Mouse (Mus musculus): ENCODE measurements around the gene Rhot1.
"Not testable (repeated sequence)": the region's sequence is repeated elsewhere in the genome, so short reads cannot be mapped to it uniquely, and the experiment has no call there.

The Rhot1 gene

DNA sequence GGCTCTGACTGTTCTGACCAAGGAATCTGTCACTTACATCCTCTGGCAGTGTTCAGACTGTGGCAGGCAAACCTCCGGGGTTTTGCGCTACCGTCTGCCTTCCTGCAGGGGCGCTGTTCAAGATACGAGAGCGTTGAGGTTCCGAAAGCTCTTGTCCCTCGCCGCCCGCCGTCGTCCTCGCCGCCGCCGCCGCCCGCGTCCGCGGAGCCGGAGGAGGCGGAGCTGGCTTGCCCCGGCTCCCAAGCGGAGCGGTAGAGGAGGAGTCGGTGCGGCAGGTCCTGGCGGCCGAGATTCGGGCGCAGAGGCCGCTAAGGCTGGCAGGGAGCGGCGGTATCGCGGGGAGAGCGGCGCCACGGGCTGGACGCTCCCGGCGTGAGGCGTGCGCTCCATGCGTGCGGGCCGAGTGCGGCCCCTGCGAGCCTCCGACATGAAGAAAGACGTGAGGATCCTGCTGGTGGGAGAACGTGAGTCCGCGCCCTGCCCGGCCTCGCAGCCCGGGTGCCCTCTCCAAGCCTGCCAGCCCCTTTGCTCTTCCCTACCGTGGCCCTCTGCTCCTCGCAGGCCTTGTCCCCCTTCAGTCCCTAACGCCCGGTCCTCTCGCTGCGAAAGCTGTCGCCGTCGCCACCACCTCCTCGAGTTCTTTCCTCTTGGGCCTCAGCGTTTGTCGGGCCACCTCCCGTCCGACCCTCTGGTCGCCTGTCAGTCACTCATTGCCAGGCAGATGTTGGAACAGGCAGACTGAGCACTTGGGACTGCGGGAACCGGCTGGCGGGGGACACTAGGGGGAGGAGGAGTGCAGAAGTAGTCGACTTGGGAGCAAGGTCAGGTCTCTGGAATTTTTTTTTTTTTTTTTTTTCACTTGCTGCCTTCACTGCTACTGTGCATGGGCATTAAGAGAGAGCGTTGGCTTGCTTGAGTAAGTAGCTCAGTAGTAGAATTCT lies at the start of gene Rhot1:
TSS of gene Rhot1 (plus strand) at position 160 of the 941 bp plus-strand sequence.
- peak; percentile 98 for DNase-seq

DNA sequence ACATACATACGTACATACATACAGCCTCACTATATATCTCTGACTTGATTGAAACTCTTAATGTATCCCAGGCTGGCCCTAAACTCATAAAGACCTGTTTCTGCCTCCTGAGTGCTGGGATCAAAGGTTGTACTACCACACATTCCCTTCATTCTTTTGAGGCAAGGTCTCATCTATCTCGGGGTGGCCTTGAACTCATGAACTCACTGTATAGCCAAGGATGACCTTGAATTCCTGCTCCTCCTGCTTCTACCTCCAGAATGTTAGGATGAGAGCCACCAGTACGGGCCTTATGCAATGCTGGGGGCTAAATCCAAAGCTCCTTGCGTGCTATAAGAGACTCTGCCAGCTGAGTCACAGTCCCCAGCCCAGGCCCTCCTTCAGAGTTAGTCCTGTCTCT lies 47.8 kb upstream of the Rhot1 start:
- no peak for DNase-seq

DNA sequence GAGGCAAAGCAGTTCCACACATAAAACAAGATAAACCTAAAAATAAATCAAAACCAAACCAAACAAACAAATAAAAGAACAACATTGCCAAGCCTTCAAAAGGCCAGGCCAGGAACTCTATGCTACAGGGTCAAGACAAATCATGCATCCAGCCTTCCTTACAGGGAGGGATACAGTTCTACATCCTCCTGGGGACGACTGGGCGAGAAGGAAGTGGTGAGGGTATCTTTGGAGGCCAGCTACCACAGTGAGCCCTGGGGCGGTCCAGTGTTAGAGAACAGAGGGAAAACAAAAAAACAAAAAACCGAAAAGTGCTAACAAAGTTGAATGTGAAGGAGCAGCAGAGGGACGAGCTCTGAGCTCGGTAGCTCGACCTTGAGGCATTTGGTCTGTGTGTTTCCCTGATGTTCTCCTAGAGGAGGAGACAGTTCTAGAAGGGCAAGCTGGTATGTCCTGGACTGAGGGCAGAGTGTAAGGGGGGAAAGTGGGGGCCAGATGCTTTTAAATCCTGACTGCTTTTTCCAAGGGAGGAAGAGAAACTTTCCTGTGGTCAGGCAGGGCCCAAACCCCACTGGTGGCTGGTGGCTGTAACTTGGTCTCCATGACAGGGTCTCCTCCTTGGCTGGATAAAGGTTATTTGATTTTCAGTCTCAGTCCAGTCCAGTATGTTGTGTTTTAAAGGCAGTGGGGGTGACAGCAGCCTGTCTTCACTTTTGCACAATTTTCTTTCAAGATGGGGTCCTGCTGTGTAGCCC lies 45.3 kb upstream of the Rhot1 start:
- DNase-seq: no peak

DNA sequence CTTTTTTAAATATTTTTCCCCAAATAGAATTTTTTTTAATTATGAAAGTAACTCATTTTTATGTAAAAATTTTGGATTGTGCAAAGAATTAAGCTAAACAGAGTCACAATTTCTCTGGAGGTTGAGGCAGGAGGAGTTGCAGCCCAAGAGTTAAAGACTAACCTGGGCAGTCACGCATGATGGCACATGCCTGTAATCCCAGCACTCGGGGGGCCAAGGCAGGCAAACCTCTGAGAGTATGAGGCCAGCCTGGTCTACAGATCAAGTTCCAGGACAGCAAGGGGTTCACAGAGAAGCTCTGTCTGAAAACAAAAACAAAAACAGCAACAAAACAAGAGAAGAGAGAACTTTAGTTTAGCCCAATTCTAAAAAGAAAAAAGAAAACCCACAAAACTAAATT lies 44.6 kb upstream of the Rhot1 start:
- no peak for DNase-seq

DNA sequence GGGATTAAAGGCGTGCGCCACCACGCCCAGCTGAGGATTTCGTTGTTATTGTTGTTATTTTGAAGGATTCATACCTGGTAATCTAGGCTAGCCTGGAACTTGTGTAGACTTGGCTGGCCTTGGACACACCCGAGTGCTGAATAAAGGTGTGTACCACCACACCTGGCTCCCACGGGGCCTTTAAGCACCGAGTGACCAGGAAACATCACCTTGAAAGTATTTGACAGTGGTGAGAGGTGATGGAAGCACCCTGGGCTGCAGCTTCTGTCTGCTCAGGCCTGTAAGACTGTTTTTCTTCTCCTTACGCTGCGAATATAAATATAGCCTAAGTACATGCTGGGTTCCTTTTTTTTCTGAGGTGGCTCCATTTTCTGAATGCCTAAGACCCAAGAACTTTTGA lies 40.7 kb upstream of the Rhot1 start:
- DNase-seq: no peak

DNA sequence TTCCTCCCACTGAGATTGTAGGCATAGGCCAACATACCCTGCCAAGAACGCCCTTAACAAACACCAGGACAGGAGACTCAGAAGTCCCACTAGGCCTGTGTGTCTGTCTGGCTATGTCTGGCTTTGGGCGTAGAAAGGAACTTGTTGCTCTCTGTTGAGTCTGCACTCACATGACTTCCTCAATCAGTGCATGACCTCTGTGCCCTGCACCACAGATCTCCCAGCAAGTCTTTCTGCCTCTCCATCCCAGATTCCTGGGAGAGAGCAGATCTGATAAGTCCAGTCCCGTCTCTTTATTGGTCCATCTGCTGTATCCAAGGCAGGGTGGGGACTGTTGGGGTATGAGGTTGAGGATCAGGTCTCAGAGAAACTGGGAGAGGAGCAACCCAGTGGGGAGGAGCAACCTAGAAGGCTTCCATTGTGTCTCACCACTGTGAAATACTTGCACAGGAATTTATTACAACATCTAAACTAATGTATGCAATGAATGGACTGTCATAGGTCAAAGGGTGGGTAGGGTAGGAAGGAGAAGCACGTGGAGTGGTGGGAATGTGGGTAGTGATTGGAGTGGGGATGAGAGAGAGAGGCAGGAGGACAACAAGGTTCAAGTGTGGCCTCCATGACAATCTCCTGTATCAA lies 40.1 kb upstream of the Rhot1 start:
- no peak for DNase-seq

DNA sequence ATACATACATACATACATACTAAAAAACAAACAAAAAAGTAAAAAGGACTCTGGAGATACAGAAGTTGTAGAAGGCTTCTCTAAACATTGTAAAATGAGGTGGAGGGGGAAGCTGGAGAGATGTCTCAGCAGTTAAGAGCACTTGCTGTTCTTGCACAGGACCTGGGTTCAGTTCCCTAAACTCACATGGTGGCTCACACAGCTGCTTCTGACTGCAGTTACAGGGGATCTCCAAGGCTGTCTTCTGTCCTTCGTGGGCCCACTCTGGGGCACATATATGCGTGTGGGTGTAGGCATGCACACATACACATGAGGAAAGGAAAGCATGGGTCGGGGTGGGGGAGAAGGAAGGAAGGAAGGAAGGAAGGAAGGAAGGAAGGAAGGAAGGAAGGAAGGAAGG lies 39.2 kb upstream of the Rhot1 start:
- DNase-seq: no peak

DNA sequence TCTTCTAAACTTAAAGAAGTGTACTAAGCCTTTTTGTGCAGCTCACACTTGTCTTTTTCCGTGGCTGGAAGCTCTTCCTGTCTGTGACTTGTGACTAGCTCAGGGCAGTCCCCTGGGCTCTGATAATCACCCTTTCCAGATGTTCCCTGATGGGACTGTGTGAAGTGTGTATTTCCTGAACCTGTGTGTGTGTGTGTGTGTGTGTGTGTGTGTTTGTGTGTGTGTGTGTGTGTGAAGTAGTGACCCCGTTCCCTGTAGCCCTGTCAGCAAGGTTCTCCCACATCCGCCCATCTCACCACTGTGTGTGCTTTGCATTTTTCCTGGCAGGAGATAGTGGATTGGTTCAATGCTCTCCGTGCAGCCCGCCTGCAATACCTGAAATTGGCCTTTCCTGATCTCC lies 38.5 kb upstream of the Rhot1 start:
- no peak for DNase-seq

DNA sequence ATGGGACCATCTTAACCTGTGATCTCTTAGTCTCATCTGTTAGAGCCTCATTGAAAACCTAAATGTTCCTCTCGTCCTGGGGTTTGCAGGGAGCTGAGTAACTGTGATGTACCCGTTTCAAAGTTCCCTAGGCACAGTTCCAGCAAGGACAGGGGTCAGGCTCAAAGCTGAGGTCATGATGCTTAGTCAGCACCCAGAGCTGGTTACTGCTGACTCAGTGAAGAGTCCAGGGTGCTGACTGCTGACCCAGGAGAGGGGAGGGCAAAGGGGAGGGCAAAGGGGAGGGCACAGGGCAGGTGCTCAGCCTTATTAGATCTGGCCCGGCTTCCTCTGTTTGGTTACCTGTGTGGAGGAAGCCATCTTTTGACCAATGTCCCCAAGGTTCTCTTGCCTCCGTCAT lies 36.9 kb upstream of the Rhot1 start:
- no peak for DNase-seq

DNA sequence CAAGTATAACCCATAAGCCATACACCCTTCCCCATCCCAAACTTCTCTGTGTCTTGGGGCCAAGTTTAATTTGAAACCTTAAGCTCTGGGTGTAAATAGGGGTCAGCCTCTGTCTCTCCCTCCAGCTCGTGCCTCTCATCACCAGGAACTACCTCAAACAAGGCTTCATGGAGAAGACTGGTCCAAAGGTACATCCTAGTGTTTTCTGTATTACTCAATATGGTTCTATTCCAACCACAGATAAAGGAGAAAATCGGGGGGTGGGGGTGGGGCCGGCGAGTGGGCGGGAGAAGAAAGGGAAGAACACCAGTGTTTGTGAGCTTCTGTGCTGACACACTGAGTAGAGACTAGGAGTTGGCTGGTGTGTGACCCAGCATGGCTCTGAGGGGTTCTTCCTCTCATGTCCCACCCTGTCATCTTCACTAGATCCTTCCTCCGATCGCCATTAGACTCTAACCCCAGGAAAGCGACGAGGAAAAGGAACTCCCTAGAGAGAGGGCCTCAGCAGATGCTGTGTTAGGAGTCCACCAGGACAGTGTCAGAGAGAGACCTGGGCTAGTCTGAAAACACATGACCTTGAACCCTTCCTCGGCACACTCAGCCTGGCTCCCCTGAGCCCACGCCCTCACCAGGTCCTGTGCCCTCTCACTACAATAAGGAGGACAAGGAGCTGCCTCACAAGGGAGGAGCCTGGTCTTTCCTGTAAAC lies 34.7 kb upstream of the Rhot1 start:
- DNase-seq: no peak

DNA sequence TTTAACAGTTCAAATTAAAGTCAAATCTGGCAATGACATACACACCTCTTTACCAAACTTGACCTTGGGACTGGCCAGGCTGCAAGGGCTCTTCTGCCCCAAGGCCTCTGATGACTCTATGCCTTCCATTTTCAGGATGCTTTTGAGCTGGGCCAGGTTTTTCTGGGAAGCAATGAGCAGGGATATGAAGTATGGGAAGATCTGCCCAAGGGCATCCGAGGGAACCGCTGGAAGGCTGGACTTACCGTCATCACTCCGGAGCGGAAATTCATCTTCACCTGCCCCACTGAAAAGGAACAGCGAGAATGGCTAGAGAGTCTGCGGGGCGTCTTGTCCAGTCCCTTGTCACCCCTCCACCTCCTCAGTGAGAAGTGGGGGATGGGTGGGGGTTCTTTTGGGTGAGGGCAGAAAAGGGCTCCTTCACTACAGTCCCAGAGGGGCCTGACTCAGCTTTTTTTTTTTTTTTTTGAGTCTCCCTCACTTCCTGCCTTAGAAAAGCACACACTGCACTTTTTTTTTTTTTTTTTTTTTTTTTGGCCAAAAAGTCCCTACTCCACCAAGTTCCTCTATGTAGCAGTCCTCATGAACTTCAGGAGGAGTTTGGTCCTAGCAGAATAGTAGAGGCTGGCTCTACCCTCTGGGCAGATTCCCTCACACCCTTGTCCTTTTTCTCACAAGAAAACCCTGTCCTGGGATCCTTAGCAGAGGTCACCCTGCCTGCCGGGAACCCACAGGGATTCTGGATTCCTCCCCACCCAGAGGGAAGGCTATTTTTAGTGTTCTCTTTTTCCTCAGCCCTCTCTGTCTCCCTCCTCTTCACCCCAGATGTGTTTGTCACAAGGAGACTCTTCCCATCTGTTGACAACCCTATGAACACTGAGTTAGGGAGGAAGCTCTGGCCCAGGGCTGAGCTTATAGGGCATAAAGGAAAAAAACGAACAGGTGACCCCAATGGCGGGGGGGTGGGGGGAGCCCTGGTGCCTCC lies 31.6 kb upstream of the Rhot1 start:
- DNase-seq: no peak

DNA sequence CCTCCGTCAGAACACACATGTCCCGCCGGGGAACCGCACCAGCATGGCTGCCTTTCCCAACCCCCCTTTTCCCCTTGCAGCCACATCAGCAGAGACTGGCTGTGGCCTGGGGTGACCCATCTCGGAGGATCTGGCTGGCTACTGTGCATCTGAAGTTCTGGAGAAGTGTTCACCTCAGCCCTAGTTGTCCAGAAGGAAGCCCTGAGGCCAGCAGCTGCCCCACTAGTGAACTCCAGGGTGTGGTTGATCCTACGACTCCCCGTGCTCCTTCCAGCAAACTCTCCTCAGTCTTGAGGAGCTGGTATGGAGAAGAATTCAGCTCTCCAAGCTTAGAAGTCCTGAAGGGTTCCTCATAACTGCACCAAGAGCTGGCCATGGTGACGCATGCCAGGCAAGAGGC lies 30.5 kb upstream of the Rhot1 start:
- DNase-seq: no peak

DNA sequence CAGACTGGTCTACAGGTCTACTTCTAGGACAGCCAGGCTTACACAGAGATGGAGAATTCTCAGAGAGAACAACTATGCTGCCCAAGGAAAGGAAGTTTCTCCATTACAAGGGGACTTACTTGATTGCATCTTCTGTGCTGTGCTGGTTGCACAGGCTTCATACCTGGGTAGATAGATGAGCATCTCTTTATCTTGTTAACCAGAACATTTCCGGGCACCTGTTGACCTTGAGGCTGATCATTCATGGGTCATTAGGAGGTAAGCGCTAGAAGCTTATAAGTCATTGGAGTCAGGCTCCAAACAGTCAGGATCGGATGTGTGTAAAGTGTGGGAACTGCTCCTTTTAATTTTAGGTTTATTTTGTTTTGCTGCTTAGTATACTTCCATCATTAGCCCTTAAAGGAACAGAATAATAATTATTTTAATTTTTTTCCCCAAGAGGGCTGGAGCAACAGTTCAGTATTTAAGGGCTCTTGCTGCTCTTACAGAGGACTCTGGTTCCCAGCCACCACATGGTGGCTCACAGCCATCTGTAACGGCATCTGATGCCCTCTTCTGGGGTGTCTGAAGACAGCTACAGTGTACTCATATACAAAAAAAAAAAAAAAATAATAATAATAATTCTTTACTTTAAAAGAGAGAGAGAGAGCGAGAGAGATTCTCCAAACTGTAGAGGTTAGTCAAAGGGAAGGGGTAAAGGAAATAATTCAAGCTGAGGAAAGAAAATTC lies 27.6 kb upstream of the Rhot1 start:
- no peak for DNase-seq

DNA sequence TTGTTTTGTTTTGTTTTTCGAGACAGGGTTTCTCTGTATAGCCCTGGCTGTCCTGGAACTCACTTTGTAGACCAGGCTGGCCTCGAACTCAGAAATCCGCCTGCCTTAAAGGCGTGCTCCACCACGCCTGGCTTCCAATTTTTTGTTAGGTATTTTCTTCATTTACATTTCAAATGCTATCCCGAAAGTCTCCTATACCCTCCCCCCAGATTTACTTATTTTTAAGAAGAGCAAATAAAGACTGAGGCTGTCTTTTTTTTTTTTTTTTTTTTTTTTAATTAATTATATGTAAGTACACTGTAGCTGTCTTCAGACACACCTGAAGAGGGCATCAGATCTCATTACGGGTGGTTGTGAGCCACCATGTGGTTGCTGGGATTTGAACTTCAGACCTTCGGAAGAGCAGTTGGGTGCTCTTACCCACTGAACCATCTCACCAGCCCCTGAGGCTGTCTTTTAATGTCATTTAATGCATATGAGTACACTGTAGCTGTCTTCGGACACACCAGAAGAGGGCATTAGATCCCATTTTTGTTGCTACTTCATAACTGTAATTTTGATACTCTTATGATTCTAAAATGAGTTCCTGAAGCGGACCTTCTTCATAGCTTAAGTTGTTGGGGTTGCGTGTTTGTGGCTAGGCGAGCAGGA lies 25.6 kb upstream of the Rhot1 start:
- not testable (repeated sequence) for DNase-seq

DNA sequence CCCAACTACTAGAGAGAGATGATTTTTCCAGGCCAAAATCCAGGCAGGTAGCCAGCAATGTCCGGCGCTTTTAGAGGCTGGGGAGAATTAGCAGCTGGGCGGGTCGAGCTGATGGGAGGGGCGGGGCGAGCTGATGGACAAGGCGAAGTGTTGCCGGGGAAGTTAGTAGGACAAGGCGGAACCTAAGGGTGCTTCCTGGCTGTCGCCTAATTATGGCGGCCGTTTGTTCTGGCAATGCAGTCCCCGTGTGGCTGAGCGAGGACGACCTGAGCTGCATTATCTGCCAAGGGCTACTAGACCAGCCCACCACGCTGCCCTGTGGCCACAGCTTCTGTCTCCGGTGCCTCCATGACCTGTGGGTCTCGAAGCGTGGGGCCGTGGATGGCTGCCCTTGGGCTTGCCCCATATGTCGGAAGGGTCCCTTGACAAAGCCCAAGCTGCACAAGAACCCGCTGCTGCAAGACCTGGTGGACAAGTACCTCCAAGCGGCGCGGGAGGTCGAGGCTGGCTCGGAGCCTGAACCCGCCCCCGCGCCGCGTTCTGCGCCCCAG lies 25.0 kb upstream of the Rhot1 start, which contains the start of gene Rnf135:
TSS of gene Rnf135 (plus strand) at position 147 of the 551 bp plus-strand sequence.
- peak; percentile 90 for DNase-seq

DNA sequence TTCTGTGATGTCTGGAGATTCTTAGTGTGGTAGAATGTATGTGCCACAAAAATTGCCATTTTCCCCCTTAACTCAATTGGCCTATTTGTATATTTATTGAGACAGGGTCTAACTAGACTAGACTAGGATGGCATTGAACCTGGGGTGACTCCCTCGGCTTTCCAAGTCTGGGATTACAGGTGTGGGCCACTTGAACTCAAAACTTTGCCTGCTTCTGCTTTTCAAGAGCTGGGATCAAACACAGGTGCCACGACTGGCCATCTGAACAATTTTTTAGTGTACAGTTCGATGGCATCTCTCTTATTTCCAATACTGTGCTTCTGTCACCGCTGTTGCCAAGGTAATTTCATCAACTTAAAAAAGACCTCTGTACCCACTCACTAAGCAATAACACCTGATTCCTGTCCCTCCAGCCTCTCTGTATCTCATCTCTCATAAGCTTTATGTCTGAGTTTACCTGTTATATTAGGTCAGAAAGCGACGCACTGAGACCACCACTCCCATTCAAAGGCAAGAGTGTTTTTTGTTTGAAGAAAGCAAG lies 24.2 kb upstream of the Rhot1 start:
- DNase-seq: peak in 1 of 2 experiments; percentile 12

DNA sequence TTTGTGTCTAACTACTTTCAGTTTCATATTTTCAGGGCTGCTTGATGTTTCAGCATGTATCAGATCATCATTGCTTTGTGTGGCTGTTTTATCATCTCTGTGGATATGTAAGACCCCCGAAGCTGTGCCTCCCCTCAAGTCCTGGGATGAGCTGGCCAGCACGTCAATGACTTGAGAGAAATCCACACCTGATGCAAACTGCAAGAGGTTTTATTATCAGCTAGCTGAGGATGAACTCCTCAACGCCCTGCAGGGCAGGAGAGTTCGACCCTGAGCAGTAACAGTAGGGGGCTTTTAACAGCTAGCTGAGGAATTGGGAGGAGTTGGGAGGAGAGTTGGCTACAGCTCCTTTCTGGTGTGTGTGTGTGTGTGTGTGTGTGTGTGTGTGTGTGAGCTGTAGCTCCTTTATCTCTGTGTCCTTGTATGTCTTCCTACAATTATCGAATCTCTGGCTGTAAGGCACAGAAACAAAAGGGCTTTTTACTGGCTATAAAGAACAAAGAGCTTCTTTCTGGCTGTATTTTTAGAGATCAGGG lies 23.3 kb upstream of the Rhot1 start:
- DNase-seq: not testable (repeated sequence)

DNA sequence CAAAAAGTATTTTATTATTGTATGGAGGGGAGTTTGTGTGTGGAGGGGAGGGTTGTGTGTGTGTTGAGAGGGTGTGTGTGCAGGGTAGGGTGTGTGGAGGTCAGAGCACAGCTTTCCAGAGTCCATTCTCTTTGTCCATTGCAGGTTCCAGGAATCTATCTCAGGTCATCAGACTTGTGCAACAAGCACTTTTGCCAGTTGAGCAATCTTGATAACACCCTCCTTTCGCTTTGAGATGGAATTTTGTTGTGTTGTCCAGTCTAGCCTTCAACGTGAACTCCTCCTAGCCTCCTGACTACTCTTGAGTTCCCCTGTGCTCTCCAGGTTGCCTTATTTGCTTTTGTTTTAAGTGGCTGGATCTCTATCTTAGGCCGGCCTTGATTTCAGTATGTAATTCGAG lies 18.5 kb upstream of the Rhot1 start:
- no peak for DNase-seq

DNA sequence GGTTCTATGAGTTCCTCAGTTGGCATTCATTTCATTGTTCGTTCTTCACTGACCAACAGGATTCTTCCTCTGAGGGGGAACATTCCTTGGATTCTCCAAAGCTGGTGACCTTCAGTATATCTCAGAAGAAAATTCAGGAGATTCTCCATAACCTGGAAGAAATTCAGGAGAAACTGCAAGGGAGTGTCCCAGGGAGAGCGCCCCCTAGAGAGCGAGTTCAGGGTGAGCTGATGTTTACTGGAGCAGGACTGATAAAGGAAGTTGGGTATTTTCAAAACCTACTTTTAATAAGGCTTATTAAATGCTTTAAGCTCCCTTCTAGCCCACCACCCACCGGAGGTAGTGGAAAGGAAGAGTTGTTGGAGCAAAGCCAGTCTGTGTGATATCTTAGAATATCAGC lies 15.0 kb upstream of the Rhot1 start:
- DNase-seq: no peak
